Mouse (Mus musculus) adrenal gland, adult (tissue): Measurements from ENCODE around the gene Plekhs1.
"Not testable (repeated sequence)": the region's sequence is repeated elsewhere in the genome, so short reads cannot be mapped to it uniquely, and the experiment has no call there.

Experiments
- DNase-seq, 2 experiments: peaks; one replicate each; pipeline ENCODE4 v3.0.0; 2022 to 2023; ENCODE audit warnings: low spot score in 1 of 2; ENCODE audit not compliant: inconsistent age in 2 of 2

The Plekhs1 gene

DNA sequence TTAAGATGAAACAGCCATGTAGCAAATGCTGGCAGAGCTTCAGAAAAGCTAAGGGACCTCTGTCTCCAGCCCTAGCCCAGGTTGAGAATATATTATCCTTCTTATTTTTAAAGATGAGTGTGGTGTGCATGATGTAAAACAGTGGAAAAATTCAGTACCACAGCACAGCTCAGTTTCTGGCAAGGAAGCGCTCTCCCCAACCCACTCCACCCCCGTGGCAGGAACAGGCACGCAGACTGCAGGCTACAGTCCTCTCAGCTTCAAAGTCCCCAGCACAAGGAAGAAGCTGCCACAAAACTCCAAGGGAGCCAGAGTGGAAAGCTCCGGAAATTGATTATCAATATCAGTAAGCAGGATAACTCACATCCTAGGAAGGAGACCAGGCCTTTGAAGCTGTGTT, 49.8 kb downstream of the Plekhs1 start:
- not testable (repeated sequence) for DNase-seq

DNA sequence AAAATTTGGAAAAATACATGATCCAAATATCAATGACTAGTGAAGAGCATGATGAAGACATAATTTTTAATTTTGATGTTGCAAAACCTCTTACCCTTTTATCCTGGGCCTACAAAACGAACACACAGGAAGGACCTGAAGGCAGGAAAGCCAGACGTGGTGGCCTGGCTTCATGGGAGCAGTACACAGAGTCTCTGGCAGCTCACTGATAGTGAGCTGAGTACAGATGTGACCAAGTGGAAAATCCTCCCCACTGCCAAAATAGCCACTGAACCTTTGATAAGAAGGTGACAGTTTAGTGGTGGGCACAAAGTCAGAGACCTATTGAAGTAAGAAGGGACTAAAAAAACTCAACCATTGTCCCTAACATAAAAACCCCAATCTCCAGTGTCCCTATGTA, 52.1 kb downstream of the Plekhs1 start:
- not testable (repeated sequence) for DNase-seq

- not testable (repeated sequence) for DNase-seq
Observed at GRCm38 (mm10) chr19:56519408-56519807, 58.0 kb downstream of the Plekhs1 start.

DNA sequence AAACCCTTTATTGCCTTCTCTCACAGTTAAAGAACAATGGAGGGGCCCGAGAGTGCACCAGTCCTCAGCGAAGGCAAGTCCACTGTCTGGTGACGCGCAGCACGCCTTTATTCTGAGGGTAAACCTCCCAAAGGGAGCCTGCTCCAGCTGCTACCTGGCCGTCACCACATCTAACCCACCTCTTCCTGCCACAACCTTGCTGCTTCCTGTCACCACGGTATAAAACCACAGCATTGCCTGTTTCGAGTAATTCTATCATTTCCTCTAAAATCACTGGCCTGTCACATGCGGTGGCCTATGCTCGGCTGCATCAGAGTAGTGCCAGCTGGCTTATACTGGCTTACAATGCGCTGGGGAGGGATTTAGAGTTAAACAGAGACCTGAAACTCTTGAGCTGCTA, 69.1 kb downstream of the Plekhs1 start:
- DNase-seq = not testable (repeated sequence)

DNA sequence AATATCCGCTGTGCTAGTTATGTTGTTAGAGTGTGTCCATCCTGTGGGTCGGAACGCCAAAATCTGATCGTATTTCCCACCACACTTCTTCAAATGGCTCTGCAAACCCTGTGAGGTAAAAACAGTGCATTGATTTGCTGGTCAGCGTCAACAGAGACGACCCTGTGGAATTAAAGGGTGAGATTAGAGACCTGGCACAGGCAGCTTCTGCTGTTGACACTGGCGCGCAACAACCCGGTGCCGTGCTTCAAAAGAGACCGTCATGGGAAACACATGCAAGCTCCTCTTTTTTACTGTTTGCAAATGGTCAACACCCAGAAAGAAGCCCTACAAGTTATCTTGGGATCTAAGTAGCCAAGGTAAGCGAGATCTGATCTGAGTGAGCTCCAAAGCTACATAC, 69.8 kb downstream of the Plekhs1 start:
- no peak for DNase-seq

GRCm38 (mm10) chr19:56533291-56534071, 72.0 kb downstream of the Plekhs1 start:
- DNase-seq = no peak

- DNase-seq = no peak
Observed at GRCm38 (mm10) chr19:56534337-56534736, 72.9 kb downstream of the Plekhs1 start.

DNA sequence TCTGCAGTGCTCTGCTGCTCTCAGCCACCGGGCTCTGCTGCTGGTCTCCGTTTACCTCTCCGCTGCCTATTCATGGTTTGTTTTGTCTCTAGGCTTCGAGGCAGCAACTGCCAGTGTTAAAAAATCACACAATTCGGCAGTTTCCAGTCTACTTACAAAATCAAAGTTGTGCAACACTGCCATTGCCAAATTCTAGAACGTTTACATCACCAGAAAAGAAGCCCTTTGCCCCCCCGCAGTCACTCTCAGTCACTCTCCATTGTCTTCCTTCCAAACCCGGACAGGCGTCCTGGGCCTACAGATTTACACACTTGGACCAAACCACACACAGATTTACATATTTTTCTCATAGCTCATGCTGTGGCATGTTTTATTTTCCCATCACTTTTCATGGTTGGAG, 73.6 kb downstream of the Plekhs1 start:
- DNase-seq = peak in 1 of 2 experiments; percentile 71

- DNase-seq = no peak
Observed at GRCm38 (mm10) chr19:56535765-56536164, 74.3 kb downstream of the Plekhs1 start.
